Mouse (Mus musculus): Measurements from ENCODE around the gene Prkce. TPM values are rescaled to one million over a fixed set of nuclear protein-coding genes. Genes with fewer than 3 reads are reported as not detected.

Prkce gene
- polyA plus RNA-seq, 1 experiment = 4.8 TPM

DNA sequence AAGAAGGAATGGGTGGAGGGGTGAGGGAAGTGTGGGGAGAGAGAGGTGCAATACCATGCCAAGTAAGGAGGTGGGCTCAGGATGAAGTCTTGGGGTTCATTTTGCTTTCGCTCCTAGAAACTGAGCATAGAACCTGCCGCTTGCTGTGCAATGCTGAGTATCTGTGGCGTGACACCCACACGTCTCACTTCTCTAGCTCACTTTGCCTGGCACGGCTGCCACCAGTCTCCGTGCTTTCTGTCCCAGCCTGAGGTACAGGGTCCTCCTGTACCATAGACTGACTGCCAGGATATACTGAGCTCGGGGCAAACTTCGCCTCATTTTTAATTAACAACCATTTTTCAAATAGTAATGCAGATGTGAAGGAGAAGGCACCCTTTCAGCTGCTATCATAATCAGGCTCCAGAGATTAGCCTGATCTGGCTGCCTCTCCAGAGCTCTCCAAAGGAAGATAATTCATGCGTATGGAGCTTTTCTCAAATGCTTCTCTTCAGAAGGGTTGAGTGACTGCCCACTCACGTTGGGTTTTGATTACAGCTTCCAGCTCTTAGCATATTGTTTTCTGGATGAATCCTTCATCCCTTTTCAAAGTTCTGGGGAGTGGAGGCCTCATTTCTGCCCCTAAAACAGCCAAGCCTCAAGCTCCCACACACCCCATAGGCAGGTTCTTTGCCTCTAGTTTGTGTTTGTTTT, 253.2 kb downstream of the Prkce start:
- Histone ChIP-seq H3K27ac (ENCODE audit: control insufficient read depth, insufficient read depth, low read depth, low read length, poor library complexity) (no peak overlapping the region), H3K4me1 (ENCODE audit: control insufficient read depth, insufficient read depth, low read length) (no peaks in the 10 kb centered on the region), H3K4me3 (replicated peaks; ENCODE audit: control insufficient read depth, low read depth, low read length) (no peak overlapping the region)
- TF ChIP-seq CTCF (IDR thresholded peaks at IDR 0.05; ENCODE audit: control insufficient read depth, insufficient read depth, low read length) = no peak
- TF ChIP-seq POLR2A (IDR thresholded peaks at IDR 0.05; ENCODE audit: borderline replicate concordance, control insufficient read depth, low read depth, low read length) = no peak
- WGBS = 81% methylated on average over 10 of the region's 10 CpGs

DNA sequence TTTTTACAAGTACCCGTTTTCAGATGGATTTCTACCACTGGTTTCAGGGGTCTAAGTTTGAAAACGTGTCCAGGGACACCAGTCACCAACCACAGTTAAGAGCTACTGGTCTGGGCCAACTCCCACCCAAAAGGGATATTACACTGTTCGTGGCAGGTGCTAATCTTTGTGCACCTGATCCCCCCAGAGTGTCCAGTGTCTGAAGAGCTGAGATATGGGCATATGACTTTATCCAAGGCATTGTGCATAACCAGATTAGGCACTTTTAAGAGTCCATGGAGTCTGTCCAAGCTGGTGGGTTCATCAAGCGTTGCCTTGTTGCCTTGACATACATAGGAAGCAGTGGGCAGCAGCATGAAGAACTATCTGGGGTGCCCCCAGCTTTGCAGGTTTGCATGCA, 254.4 kb downstream of the Prkce start:
- WGBS = 57% methylated on average over 4 of the region's 4 CpGs

DNA sequence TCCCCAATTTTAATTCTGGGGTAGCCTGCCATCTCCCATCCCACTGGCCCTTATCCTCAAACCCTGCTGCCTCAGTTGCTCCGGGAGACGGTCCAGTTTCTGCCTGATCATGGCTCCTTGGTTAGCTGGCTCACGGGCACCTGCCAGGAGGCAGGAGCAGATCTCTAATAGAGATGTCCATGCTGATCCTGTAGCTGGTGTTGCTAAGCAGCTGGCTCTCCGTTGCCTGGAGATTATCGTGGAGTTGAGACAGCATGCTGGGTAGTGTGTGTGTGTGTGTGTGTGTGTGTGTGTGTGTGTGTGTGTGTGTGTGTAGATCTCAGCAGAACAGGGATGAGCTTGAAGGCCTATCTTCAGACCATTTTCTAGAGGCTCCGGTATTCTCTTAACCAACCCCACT, 262.3 kb downstream of the Prkce start:
- TF ChIP-seq CTCF (IDR thresholded peaks at IDR 0.05; ENCODE audit: control insufficient read depth, insufficient read depth, low read length) = no peak
- TF ChIP-seq POLR2A (IDR thresholded peaks at IDR 0.05; ENCODE audit: borderline replicate concordance, control insufficient read depth, low read depth, low read length) = no peak
- peaks cover 2% of the 10 kb centered on the region; the same call in 1 of the 2 replicates for H3K4me1 ChIP-seq (ENCODE audit: control insufficient read depth, insufficient read depth, low read length)
- WGBS = 85% methylated on average over 6 of the region's 6 CpGs
- no peak overlapping the region for H3K4me3 ChIP-seq (replicated peaks; ENCODE audit: control insufficient read depth, low read depth, low read length)
- no peak overlapping the region for H3K27ac ChIP-seq (ENCODE audit: control insufficient read depth, insufficient read depth, low read depth, low read length, poor library complexity)

More for the DNA sequence above, 254.4 kb downstream of the Prkce start:
- H3K4me1 ChIP-seq (ENCODE audit: control insufficient read depth, insufficient read depth, low read length) = no peaks in the 10 kb centered on the region
- H3K27ac ChIP-seq (ENCODE audit: control insufficient read depth, insufficient read depth, low read depth, low read length, poor library complexity) = no peak overlapping the region
- H3K4me3 ChIP-seq (replicated peaks; ENCODE audit: control insufficient read depth, low read depth, low read length) = no peak overlapping the region
- TF ChIP-seq CTCF (IDR thresholded peaks at IDR 0.05; ENCODE audit: control insufficient read depth, insufficient read depth, low read length) (no peak), POLR2A (IDR thresholded peaks at IDR 0.05; ENCODE audit: borderline replicate concordance, control insufficient read depth, low read depth, low read length) (no peak)

DNA sequence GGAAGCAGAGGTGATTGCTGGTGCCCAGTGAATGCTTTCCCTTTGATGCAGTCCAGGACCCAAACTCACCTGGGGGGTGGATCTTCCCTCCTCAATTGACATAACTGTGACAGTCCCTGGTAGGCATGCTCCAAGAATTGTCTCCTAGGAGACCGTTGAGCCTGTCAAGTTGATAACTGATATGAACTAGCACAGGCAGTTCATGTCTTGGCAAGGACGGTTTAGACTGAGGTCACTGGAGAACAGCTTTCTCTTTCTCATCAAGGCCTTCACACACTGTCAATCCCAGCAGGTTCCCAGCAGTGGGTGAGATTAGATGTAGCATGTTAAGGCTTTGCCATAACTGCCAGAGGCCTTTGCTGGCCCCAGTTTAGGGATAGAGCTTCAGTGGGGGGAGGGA, 265.5 kb downstream of the Prkce start:
- no peak overlapping the region for H3K4me3 ChIP-seq (replicated peaks; ENCODE audit: control insufficient read depth, low read depth, low read length)
- peaks cover 8% of the 10 kb centered on the region for H3K4me1 ChIP-seq (ENCODE audit: control insufficient read depth, insufficient read depth, low read length)
- WGBS = 49% methylated on average over 2 of the region's 2 CpGs
- H3K27ac ChIP-seq (ENCODE audit: control insufficient read depth, insufficient read depth, low read depth, low read length, poor library complexity) = no peak overlapping the region
- TF ChIP-seq CTCF (IDR thresholded peaks at IDR 0.05; ENCODE audit: control insufficient read depth, insufficient read depth, low read length) = no peak
- no peak for TF ChIP-seq POLR2A (IDR thresholded peaks at IDR 0.05; ENCODE audit: borderline replicate concordance, control insufficient read depth, low read depth, low read length)

DNA sequence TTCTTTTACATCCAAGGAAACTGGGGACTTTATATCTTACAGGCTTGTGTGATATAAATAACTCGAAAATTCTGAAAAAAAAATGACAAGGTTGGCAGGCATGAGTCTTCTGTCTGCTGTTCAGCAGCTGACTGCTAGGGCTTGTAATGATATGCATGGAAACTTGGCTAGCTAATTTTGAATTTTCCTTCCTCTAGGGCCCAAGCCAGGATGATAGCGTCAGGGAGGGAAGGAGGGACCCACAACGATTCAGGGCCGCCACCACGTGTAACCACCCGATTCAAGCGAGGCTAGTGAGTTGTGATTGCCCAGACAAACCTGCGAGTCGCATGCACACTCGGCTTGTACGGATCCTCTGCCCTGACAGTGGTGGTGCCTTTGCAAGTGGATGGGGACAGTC, 266.2 kb downstream of the Prkce start:
- no peak overlapping the region for H3K27ac ChIP-seq (ENCODE audit: control insufficient read depth, insufficient read depth, low read depth, low read length, poor library complexity)
- 86% methylated on average over 11 of the region's 11 CpGs for WGBS

DNA sequence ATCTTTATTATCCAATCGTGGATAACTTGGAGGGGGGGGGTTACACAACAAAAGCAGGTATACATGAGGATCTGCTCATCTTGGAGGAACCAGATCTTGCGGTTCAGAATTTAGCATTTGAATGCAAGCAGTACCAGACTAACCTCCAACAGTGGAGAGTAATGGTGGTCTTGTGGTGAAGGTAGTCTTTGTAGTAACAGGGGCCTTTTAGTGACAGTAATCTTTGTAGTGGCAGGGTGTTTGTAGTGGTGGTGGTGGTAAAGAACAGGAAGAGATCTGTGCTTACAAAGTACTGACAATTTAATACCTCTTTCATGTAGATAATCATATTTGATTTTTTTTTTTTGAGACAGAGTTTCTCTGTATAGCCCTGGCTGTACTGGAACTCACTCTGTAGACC, 267.2 kb downstream of the Prkce start:
- H3K4me3 ChIP-seq (replicated peaks; ENCODE audit: control insufficient read depth, low read depth, low read length) = no peak overlapping the region
- peaks cover 8% of the 10 kb centered on the region for H3K4me1 ChIP-seq (ENCODE audit: control insufficient read depth, insufficient read depth, low read length)
- WGBS = 73% methylated on average over 2 of the region's 2 CpGs
- TF ChIP-seq POLR2A (IDR thresholded peaks at IDR 0.05; ENCODE audit: borderline replicate concordance, control insufficient read depth, low read depth, low read length) = no peak
- no peak for TF ChIP-seq CTCF (IDR thresholded peaks at IDR 0.05; ENCODE audit: control insufficient read depth, insufficient read depth, low read length)
- H3K27ac ChIP-seq (ENCODE audit: control insufficient read depth, insufficient read depth, low read depth, low read length, poor library complexity) = no peak overlapping the region

More for the DNA sequence above, 266.2 kb downstream of the Prkce start:
- TF ChIP-seq POLR2A (IDR thresholded peaks at IDR 0.05; ENCODE audit: borderline replicate concordance, control insufficient read depth, low read depth, low read length) (no peak), CTCF (IDR thresholded peaks at IDR 0.05; ENCODE audit: control insufficient read depth, insufficient read depth, low read length) (no peak)
- no peak overlapping the region for H3K4me3 ChIP-seq (replicated peaks; ENCODE audit: control insufficient read depth, low read depth, low read length)
- H3K4me1 ChIP-seq (ENCODE audit: control insufficient read depth, insufficient read depth, low read length) = peaks cover 8% of the 10 kb centered on the region

DNA sequence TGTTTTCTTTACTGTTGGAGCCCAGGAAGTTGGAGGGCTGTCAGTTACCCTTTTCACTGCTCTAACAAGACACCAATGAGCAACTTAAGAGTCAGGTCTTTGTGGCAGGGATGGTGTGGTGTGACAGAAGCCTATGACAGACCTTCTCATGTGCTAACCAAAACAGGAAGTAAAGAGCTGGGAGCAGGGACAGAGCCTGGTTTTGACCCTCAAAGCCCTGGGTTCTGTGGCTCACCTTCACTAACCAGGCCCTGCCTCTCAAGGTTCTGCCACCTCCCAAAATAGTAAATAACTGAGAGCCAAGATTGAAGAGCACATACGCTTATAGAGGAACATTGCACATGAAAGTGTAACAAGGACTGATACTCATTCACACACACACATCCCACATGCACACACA, 268.0 kb downstream of the Prkce start:
- TF ChIP-seq POLR2A (IDR thresholded peaks at IDR 0.05; ENCODE audit: borderline replicate concordance, control insufficient read depth, low read depth, low read length) (no peak), CTCF (IDR thresholded peaks at IDR 0.05; ENCODE audit: control insufficient read depth, insufficient read depth, low read length) (no peak)
- H3K4me3 ChIP-seq (replicated peaks; ENCODE audit: control insufficient read depth, low read depth, low read length) = no peak overlapping the region
- WGBS = 48% methylated on average over 1 of the region's 1 CpGs
- no peak overlapping the region for H3K27ac ChIP-seq (ENCODE audit: control insufficient read depth, insufficient read depth, low read depth, low read length, poor library complexity)
- H3K4me1 ChIP-seq (ENCODE audit: control insufficient read depth, insufficient read depth, low read length) = peaks cover 8% of the 10 kb centered on the region

DNA sequence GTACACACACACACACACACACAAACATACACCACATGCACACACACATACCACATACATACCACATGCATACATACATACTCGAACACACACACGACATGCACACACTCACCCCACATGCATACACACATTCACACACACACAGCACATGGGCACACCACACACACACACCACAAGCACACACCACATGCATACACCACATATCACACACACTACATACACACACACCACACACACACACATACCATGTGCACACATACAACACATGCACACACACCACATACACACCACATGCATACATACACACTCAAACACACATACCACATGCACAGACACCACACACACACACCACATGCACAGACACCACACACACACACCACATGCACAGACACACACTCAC, 268.4 kb downstream of the Prkce start:
- Histone ChIP-seq H3K4me3 (replicated peaks; ENCODE audit: control insufficient read depth, low read depth, low read length) (no peak overlapping the region), H3K4me1 (ENCODE audit: control insufficient read depth, insufficient read depth, low read length) (peaks cover 8% of the 10 kb centered on the region), H3K27ac (ENCODE audit: control insufficient read depth, insufficient read depth, low read depth, low read length, poor library complexity) (no peak overlapping the region)
- TF ChIP-seq CTCF (IDR thresholded peaks at IDR 0.05; ENCODE audit: control insufficient read depth, insufficient read depth, low read length) (0 out of 2 replicates have a peak, but pooled peaks have one; percentile 1), POLR2A (IDR thresholded peaks at IDR 0.05; ENCODE audit: borderline replicate concordance, control insufficient read depth, low read depth, low read length) (no peak)
- WGBS = 88% methylated on average over 2 of the region's 2 CpGs

Data from bone marrow, adult 2 months (tissue).